Mouse (Mus musculus) midbrain, embryonic 13.5 days (tissue): ENCODE measurements at regions not wholly inside any gene's neighbourhood (a gene's known extent, or its start where the extent isn't known, plus 50 kb on each side); places are given as distances from the start of the nearest gene placed in this dataset.

ENCODE experiments used
- ATAC-seq: fragments of 200-750 bp; cut with Nextera tagmentation; 2 replicates; pipeline ENCODE4 v1.8.0; 2017; ENCODE audit warnings: mild to moderate bottlenecking, moderate TSS enrichment, moderate library complexity
- H3K27ac ChIP-seq: fragments of 300-500 bp; sonication (generic); 2 replicates; pipeline ENCODE4 v1.5.1; 2015; ENCODE audit warnings: inconsistent platforms, mild to moderate bottlenecking, moderate library complexity
- H3K27me3 ChIP-seq: fragments of 300-500 bp; sonication (generic); 2 replicates; pipeline ENCODE4 v1.6.1; 2015; ENCODE audit warnings: mild to moderate bottlenecking, inconsistent platforms
- H3K36me3 ChIP-seq: fragments of 300-500 bp; sonication (generic); 2 replicates; pipeline ENCODE4 v1.6.1; 2015; ENCODE audit warnings: mild to moderate bottlenecking, inconsistent platforms
- H3K4me1 ChIP-seq: fragments of 300-500 bp; sonication (generic); replicated peaks from 2 replicates; pipeline ENCODE4 v1.6.1; 2015; ENCODE audit warnings: inconsistent platforms
- H3K4me2 ChIP-seq: fragments of 300-500 bp; sonication (generic); replicated peaks from 2 replicates; pipeline ENCODE4 v1.6.1; 2015; ENCODE audit warnings: moderate library complexity, mild to moderate bottlenecking, inconsistent platforms
- H3K4me3 ChIP-seq: fragments of 300-500 bp; sonication (generic); replicated peaks from 2 replicates; pipeline ENCODE4 v1.5.1; 2015; ENCODE audit warnings: mild to moderate bottlenecking, inconsistent platforms
- H3K9ac ChIP-seq: fragments of 300-500 bp; sonication (generic); replicated peaks from 2 replicates; pipeline ENCODE4 v1.6.1; 2015; ENCODE audit warnings: mild to moderate bottlenecking, inconsistent platforms
- H3K9me3 ChIP-seq: fragments of 300-500 bp; sonication (generic); 2 replicates; pipeline ENCODE4 v1.6.1; 2016; ENCODE audit warnings: mild to moderate bottlenecking, inconsistent platforms
- WGBS: fragments of 180-500 bp; shearing (Covaris S2); methylation state at CpG from one replicate; pipeline ENCODE4 v1.1.7; 2015; 5-methylcytosine and 5-hydroxymethylcytosine counted together

GRCm38 (mm10) chr3:144378524-144379225, 173.7 kb upstream of the Lmo4 start:
- 89% methylated on average over 8 of the region's 8 CpGs for WGBS
- H3K4me1 ChIP-seq, result peaks cover 27% of the 10 kb centered on the region
- H3K27me3 ChIP-seq, result no peaks in the 10 kb centered on the region
- peak; percentile 31 for ATAC-seq
- no peaks in the 10 kb centered on the region for H3K9me3 ChIP-seq
- no peak overlapping the region for H3K9ac ChIP-seq
- no peak overlapping the region for H3K27ac ChIP-seq
- H3K4me3 ChIP-seq, result no peak overlapping the region
- H3K4me2 ChIP-seq, result no peak overlapping the region
- no peaks in the 10 kb centered on the region for H3K36me3 ChIP-seq

- H3K27ac ChIP-seq, result no peak overlapping the region; the same call in 1 of the 2 replicates
These were observed 172.9 kb upstream of the Lmo4 start for GRCm38 (mm10) chr3:144377626-144378523.

DNA sequence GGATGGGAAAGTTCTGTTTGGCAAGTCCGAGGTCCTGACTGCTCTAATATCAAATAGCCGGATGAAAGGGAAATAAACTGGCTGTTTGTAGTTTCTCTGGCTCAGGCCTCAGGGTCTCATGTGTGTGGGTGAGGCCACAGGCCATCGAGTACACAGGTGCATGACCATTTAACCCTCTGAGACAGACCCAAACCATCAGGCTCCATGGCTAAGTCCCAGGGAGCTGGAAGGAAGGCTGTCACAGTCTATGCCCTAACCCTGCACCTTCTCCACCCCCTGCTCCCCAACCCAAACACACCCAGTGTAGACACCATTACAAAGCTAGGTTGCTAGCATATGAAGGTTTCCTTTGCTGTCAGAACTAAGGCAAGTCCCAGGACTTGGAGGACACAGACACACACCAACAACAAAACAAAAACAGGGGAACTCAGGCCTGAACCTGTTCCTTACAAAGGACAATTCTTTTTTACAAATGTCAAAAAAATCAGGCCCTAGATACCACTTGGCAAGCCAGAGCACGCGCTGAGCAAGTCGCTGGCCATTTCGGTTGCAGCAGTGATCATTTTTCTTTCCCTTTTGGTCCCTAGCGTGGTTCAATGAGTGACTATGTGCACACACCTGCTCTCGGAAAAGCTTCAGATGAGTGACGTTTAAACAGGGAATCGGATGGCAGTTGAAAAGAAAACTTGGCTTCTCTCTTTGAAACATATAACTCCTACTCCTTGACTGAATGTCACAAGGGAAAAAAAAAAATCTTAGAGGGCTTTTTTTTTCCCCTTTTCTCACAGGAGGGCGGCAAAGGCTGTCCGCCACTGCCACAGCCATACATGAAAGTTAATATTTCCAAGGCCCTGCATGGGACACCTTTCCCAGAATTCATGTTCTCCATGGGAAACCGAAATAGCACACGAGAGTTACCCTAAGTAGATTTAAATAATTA, 171.7 kb upstream of the Lmo4 start:
- H3K9me3 ChIP-seq, result no peaks in the 10 kb centered on the region
- WGBS, result 78% methylated on average over 15 of the region's 15 CpGs
- H3K27ac ChIP-seq, result no peak overlapping the region
- H3K9ac ChIP-seq, result no peak overlapping the region
- H3K4me1 ChIP-seq, result peaks cover 27% of the 10 kb centered on the region
- H3K4me2 ChIP-seq, result no peak overlapping the region
- no peak for ATAC-seq
- no peaks in the 10 kb centered on the region for H3K36me3 ChIP-seq
- H3K27me3 ChIP-seq, result no peaks in the 10 kb centered on the region
- no peak overlapping the region for H3K4me3 ChIP-seq

More at GRCm38 (mm10) chr3:144377626-144378523, 172.9 kb upstream of the Lmo4 start:
- no peak overlapping the region for H3K9ac ChIP-seq
- H3K9me3 ChIP-seq, result no peaks in the 10 kb centered on the region
- H3K27me3 ChIP-seq, result no peaks in the 10 kb centered on the region
- peak; percentile 34 for ATAC-seq
- no peak overlapping the region for H3K4me3 ChIP-seq
- 41% methylated on average over 18 of the region's 18 CpGs for WGBS
- H3K36me3 ChIP-seq, result no peaks in the 10 kb centered on the region
- H3K4me2 ChIP-seq, result no peak overlapping the region
- H3K4me1 ChIP-seq, result peaks cover 27% of the 10 kb centered on the region

GRCm38 (mm10) chr3:144375725-144376412, 170.8 kb upstream of the Lmo4 start:
- H3K36me3 ChIP-seq, result no peaks in the 10 kb centered on the region
- no peak for ATAC-seq
- no peak overlapping the region for H3K9ac ChIP-seq
- H3K4me2 ChIP-seq, result no peak overlapping the region
- no peak overlapping the region for H3K4me3 ChIP-seq
- peaks cover 24% of the 10 kb centered on the region for H3K4me1 ChIP-seq
- H3K27ac ChIP-seq, result no peak overlapping the region
- H3K9me3 ChIP-seq, result no peaks in the 10 kb centered on the region
- 86% methylated on average over 12 of the region's 12 CpGs for WGBS
- H3K27me3 ChIP-seq, result no peaks in the 10 kb centered on the region

DNA sequence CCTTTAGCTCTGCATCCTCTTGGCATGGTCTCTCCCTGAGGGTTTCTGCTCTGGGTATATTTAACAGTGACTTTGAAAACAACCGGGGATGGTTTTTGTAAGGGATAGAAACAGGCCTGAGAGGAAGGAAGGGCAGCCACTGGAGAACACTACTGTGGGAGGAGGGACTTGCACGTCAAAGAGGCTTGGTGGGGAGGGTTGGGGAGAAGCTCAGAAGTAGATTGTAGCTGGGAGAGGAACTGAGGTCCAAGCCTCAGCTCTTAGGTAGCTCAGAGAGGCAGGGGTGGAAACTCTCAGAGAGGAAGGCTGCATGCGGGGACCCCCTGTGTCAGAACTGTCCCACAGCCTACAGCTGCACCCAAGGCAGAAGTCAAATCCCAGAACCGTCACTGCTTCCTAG, 163.3 kb upstream of the Lmo4 start:
- 0 out of 2 replicates have a peak, but pooled peaks cover 12% of the 10 kb centered on the region for H3K27me3 ChIP-seq
- H3K27ac ChIP-seq, result no peak overlapping the region
- H3K4me1 ChIP-seq, result peaks cover 14% of the 10 kb centered on the region
- no peak overlapping the region for H3K4me3 ChIP-seq
- H3K36me3 ChIP-seq, result no peaks in the 10 kb centered on the region
- peak overlapping the region; percentile 58; the same call in 1 of the 2 replicates for H3K4me2 ChIP-seq
- no peaks in the 10 kb centered on the region for H3K9me3 ChIP-seq
- no peak overlapping the region for H3K9ac ChIP-seq
- peak; percentile 43 for ATAC-seq
- 62% methylated on average over 4 of the region's 4 CpGs for WGBS

- 0 out of 2 replicates have a peak, but pooled peaks cover 12% of the 10 kb centered on the region for H3K27me3 ChIP-seq
- 19% methylated on average over 7 of the region's 7 CpGs for whole genome bisulfite sequencing
- peak; percentile 81 for ATAC-seq
- peak overlapping the region; percentile 30; the same call in 1 of the 2 replicates for H3K27ac ChIP-seq
- H3K4me3 ChIP-seq, result peak overlapping the region; percentile 39
- H3K4me2 ChIP-seq, result peak overlapping the region; percentile 58
- peak overlapping the region; percentile 61 for H3K9ac ChIP-seq
- peaks cover 14% of the 10 kb centered on the region for H3K4me1 ChIP-seq
- no peaks in the 10 kb centered on the region for H3K9me3 ChIP-seq
- no peaks in the 10 kb centered on the region for H3K36me3 ChIP-seq
These were observed 162.7 kb upstream of the Lmo4 start for GRCm38 (mm10) chr3:144367766-144368116.

DNA sequence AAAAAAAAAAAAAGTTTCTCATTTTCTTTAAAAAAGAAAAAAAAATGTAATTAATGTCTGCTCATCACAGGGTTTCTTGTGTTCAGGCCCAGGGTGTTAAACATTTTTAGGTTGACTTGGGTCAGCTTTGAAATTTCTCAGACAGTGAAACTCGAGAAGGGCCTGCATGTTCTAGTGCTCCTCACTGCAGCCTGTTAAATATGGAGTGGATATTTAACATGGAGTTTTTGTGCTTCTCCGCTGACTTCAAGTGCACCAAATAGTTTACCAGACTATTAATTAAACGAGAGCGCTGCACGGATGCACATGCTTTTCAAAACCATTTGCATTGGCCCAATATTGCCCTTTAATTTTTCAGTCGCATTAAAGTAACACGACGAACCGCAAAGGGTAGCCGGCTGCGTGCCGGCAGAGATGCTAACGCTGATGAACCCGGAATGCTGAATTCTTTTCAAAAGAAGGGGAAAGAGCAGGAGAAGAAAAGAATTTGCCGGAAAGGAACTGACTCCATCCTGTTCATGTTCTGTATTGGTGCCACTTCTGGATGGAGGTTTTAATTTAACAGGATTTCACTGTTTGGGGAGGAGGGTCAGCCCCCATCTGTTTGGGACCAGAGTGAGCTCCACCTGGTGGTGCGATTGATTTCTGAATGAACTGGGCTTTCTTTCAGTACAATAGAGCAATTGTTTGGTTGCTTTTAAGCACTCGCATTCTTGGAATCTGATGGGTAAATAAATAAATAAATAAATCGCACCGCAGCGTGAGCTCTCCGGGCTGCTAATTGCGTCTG, 162.2 kb upstream of the Lmo4 start:
- WGBS, result 15% methylated on average over 22 of the region's 22 CpGs
- peak overlapping the region; percentile 30; the same call in 1 of the 2 replicates for H3K27ac ChIP-seq
- peaks cover 14% of the 10 kb centered on the region for H3K4me1 ChIP-seq
- peak; percentile 61 for ATAC-seq
- peak overlapping the region; percentile 61 for H3K9ac ChIP-seq
- H3K9me3 ChIP-seq, result no peaks in the 10 kb centered on the region
- no peaks in the 10 kb centered on the region for H3K36me3 ChIP-seq
- peak overlapping the region; percentile 39 for H3K4me3 ChIP-seq
- 0 out of 2 replicates have a peak, but pooled peaks cover 12% of the 10 kb centered on the region for H3K27me3 ChIP-seq
- H3K4me2 ChIP-seq, result peak overlapping the region; percentile 58

GRCm38 (mm10) chr3:144365894-144366293, 160.9 kb upstream of the Lmo4 start:
- Histone ChIP-seq H3K4me2 (no peak overlapping the region), H3K27ac (no peak overlapping the region), H3K27me3 (0 out of 2 replicates have a peak, but pooled peaks cover 12% of the 10 kb centered on the region), H3K4me3 (no peak overlapping the region), H3K9me3 (no peaks in the 10 kb centered on the region), H3K36me3 (no peaks in the 10 kb centered on the region), H3K4me1 (peaks cover 14% of the 10 kb centered on the region), H3K9ac (no peak overlapping the region)
- 49% methylated on average over 4 of the region's 4 CpGs for WGBS
- ATAC-seq, result no peak

GRCm38 (mm10) chr3:144362472-144362871, 157.5 kb upstream of the Lmo4 start:
- H3K27ac ChIP-seq, result no peak overlapping the region
- H3K4me1 ChIP-seq, result peaks cover 12% of the 10 kb centered on the region; the same call in 1 of the 2 replicates
- no peaks in the 10 kb centered on the region for H3K9me3 ChIP-seq
- H3K4me3 ChIP-seq, result no peak overlapping the region
- 0 out of 2 replicates have a peak, but pooled peaks cover 6% of the 10 kb centered on the region for H3K27me3 ChIP-seq
- 57% methylated on average over 10 of the region's 10 CpGs for WGBS
- H3K4me2 ChIP-seq, result no peak overlapping the region
- H3K36me3 ChIP-seq, result no peaks in the 10 kb centered on the region
- ATAC-seq, result no peak
- no peak overlapping the region for H3K9ac ChIP-seq

DNA sequence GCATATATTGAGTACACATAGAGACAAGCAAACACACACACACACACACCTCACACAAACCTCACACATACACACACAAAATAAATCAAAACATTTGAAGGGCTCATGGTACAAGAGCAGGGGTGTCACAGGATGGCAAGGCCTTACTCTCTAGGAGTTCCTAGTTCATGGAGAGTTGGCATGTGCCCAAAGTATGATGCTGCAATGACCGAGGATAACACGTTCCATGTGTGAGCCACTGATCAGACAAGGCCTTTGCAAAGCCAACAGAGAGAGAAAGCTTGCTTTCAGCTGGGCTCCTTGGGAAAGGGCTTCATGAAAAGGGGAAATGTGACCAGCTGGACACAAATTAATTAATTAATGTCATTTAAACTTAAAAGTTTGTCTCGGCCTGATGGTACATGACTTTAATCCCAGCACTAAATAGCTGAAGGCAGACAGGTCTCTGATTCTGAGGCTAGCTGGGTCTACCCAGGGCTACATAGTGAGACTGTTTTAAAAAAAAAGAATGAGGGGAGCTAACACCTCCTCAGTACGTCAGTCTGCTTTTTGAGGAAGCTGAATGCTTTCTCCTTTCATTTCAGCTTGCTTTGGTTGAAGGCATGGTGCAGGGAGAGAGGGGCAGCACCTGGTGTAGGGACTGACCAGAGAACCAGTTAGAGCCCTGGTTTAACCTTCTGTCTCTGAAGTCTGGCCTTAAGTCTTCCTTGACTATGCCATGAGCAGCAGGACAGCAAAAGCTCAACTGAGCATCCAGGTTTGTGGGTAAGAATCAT, 156.4 kb upstream of the Lmo4 start:
- no peak overlapping the region for H3K4me2 ChIP-seq
- 91% methylated on average over 4 of the region's 4 CpGs for WGBS
- no peak for ATAC-seq

More for the DNA sequence above, 156.4 kb upstream of the Lmo4 start:
- Histone ChIP-seq H3K4me3 (no peak overlapping the region), H3K9ac (no peak overlapping the region), H3K27me3 (0 out of 2 replicates have a peak, but pooled peaks cover 6% of the 10 kb centered on the region), H3K36me3 (no peaks in the 10 kb centered on the region), H3K27ac (no peak overlapping the region), H3K9me3 (no peaks in the 10 kb centered on the region), H3K4me1 (peaks cover 17% of the 10 kb centered on the region)
